Mouse (Mus musculus): Measurements from ENCODE around the gene Tmigd3.

DNA sequence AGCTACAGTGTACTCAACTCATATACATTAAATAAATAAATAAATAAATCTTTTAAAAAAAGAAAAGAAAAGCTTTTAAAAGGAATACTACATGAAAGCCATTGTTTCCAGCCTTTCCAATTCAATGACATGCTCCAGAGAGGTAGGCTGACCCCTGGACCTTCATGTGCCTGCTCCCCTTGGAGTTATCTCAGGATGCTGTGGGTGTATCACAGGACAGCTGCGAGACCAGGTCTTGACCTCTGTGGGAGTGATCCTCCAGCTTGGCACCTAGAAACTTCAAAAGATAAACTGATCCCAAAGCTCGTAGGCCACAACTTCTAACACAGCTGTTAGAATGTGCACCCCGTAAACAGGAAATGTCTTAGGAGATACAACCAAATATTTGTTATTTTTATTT, 32.0 kb upstream of the Tmigd3 start:
- TF ChIP-seq EP300 (IDR thresholded peaks at IDR 0.05; ENCODE audit: insufficient read depth, low read depth, low read length) = no peak
- no peak for TF ChIP-seq CTCF (IDR thresholded peaks at IDR 0.05)
- TF ChIP-seq POLR2A (IDR thresholded peaks at IDR 0.05; ENCODE audit: insufficient read depth, low read depth, low read length) = no peak

Data from heart, adult 2 months (tissue).